ENCODE assay signal across 8 mouse cellular contexts in genomic region chr4:123529230-123529629, GRCm38 (mm10).
DNase-seq lines count a peak whose midpoint lies in the region; ATAC-seq and TF ChIP-seq lines count a peak whose summit lies in the region.

No protein-coding gene starts in this region.

- peaks cover 9% of the 10 kb centered on the region for H3K79me2 ChIP-seq in C2C12 (ENCODE audit: control insufficient read depth, insufficient read depth)

- peak; percentile 36 for TF ChIP-seq CTCF in C2C12 (IDR thresholded peaks at IDR 0.05; ENCODE audit: control insufficient read depth, insufficient read depth, insufficient read length)
- peak; percentile 70 for TF ChIP-seq CTCF in kidney, postnatal 0 days (IDR thresholded peaks at IDR 0.05; ENCODE audit: low read depth)

- H3K79me3 ChIP-seq in C2C12 (ENCODE audit: low read depth), result peaks cover 2% of the 10 kb centered on the region

- no peak overlapping the region for H3K4me2 ChIP-seq in heart, embryonic 11.5 days
- H3K4me2 ChIP-seq in forebrain, embryonic 12.5 days, result no peak overlapping the region
- no peak overlapping the region for H3K4me2 ChIP-seq in kidney, postnatal 0 days (ENCODE audit: low read length)

- no peak overlapping the region for H3K27ac ChIP-seq in heart, embryonic 11.5 days (ENCODE audit: low read depth, low read length)
- H3K27ac ChIP-seq in forebrain, embryonic 12.5 days, result 0 out of 2 replicates have a peak overlapping the region, but pooled peaks have one; percentile 8
- no peak overlapping the region for H3K27ac ChIP-seq in kidney, postnatal 0 days

- H3K36me3 ChIP-seq in heart, embryonic 11.5 days (ENCODE audit: control insufficient read depth, insufficient read depth, low read length), result no peaks in the 10 kb centered on the region
- H3K36me3 ChIP-seq in C2C12 (ENCODE audit: control insufficient read depth, insufficient read depth), result peaks cover 4% of the 10 kb centered on the region
- H3K36me3 ChIP-seq in forebrain, embryonic 12.5 days (replicated peaks), result no peaks in the 10 kb centered on the region; the same call in 1 of the 2 replicates
- H3K36me3 ChIP-seq in kidney, postnatal 0 days (ENCODE audit: insufficient read depth, low read length), result no peaks in the 10 kb centered on the region

- no peaks in the 10 kb centered on the region for H3K27me3 ChIP-seq in heart, embryonic 11.5 days (ENCODE audit: control insufficient read depth, insufficient read depth, low read length)
- H3K27me3 ChIP-seq in C2C12 (ENCODE audit: control insufficient read depth, insufficient read depth, insufficient read length), result no peaks in the 10 kb centered on the region
- no peaks in the 10 kb centered on the region for H3K27me3 ChIP-seq in forebrain, embryonic 12.5 days
- no peaks in the 10 kb centered on the region for H3K27me3 ChIP-seq in kidney, postnatal 0 days (ENCODE audit: insufficient read depth, low read length)

- peaks cover 27% of the 10 kb centered on the region for H3K4me1 ChIP-seq in heart, embryonic 11.5 days (ENCODE audit: control insufficient read depth, insufficient read depth, low read length)
- H3K4me1 ChIP-seq in forebrain, embryonic 12.5 days, result peaks cover 41% of the 10 kb centered on the region
- H3K4me1 ChIP-seq in kidney, postnatal 0 days (replicated peaks; ENCODE audit: insufficient read depth, low read length), result peaks cover 3% of the 10 kb centered on the region

- DNase-seq in heart, adult 11 months, result peak; percentile 91
- peak; percentile 83 for DNase-seq in brain, adult 2 months (ENCODE audit: low read depth, low spot score)
- DNase-seq in kidney, postnatal 0 days (ENCODE audit: low spot score), result peak; percentile 69
- DNase-seq in lung, postnatal 36 days, result peak; percentile 52
- DNase-seq in right cerebral cortex, postnatal 4 days, result peak; percentile 34

- H3K4me3 ChIP-seq in heart, embryonic 11.5 days (ENCODE audit: low read depth, low read length), result no peak overlapping the region
- H3K4me3 ChIP-seq in C2C12 (ENCODE audit: insufficient read depth, poor library complexity, severe bottlenecking), result no peak overlapping the region
- H3K4me3 ChIP-seq in forebrain, embryonic 12.5 days (replicated peaks), result no peak overlapping the region
- H3K4me3 ChIP-seq in kidney, postnatal 0 days (replicated peaks; ENCODE audit: low read depth, low read length), result no peak overlapping the region

- no peaks in the 10 kb centered on the region for H3K9me3 ChIP-seq in heart, embryonic 11.5 days (replicated peaks; ENCODE audit: control insufficient read depth, low read length)
- no peaks in the 10 kb centered on the region for H3K9me3 ChIP-seq in forebrain, embryonic 12.5 days
- no peaks in the 10 kb centered on the region for H3K9me3 ChIP-seq in kidney, postnatal 0 days (replicated peaks; ENCODE audit: low read length)

- H3K9ac ChIP-seq in heart, embryonic 11.5 days (ENCODE audit: low read depth, low read length), result no peak overlapping the region
- H3K9ac ChIP-seq in forebrain, embryonic 12.5 days, result no peak overlapping the region
- H3K9ac ChIP-seq in kidney, postnatal 0 days (ENCODE audit: low read depth, low read length), result no peak overlapping the region

- ATAC-seq in heart, embryonic 11.5 days (replicated peaks; ENCODE audit: insufficient number of reproducible peaks, low FRiP score, low TSS enrichment), result no peak
- ATAC-seq in forebrain, embryonic 12.5 days (ENCODE audit: low FRiP score), result no peak
- no peak for ATAC-seq in kidney, postnatal 0 days (replicated peaks; ENCODE audit: low FRiP score, low read depth)

- WGBS in heart, embryonic 11.5 days (ENCODE audit: insufficient replicate concordance), result 54% methylated on average over 6 of the region's 6 CpGs
- WGBS in forebrain, embryonic 12.5 days, result 36% methylated on average over 6 of the region's 6 CpGs
- WGBS in kidney, postnatal 0 days, result 52% methylated on average over 6 of the region's 6 CpGs

- no peak overlapping the region for H3ac ChIP-seq in C2C12 (ENCODE audit: control insufficient read depth, insufficient read length, low read depth)

TF ChIP-seq in C2C12, 6 proteins besides CTCF, POLR2A, EP300 and RAD21:
- TF ChIP-seq MYOG (IDR thresholded peaks at IDR 0.05; ENCODE audit: control insufficient read depth, extremely low read depth, insufficient read length) (no peak), FOSL1 (IDR thresholded peaks at IDR 0.05; ENCODE audit: insufficient read depth, low read length, poor library complexity, severe bottlenecking) (no peak), MYOD1 (IDR thresholded peaks at IDR 0.05; ENCODE audit: control insufficient read depth, insufficient read length, low read depth) (no peak), USF1 (IDR thresholded peaks at IDR 0.05; ENCODE audit: low read depth) (no peak), MAX (IDR thresholded peaks at IDR 0.05) (no peak), CEBPB (IDR thresholded peaks at IDR 0.05; ENCODE audit: low read depth) (no peak)

Comparison
In these comparisons a context has a peak if more than half of its experiments do, and no peak if none do; other contexts are left out.
1. DNase-seq: peak in every context shown above with its lines; median percentile 91 in heart, adult 11 months; 83 in brain, adult 2 months; 69 in kidney, postnatal 0 days; 52 in lung, postnatal 36 days; 34 in right cerebral cortex, postnatal 4 days.